Mouse (Mus musculus): ENCODE results near the gene Mrfap1.

Gene Mrfap1

GRCm38 (mm10) chr5:36786052-36786451 is 10.5 kb downstream of the Mrfap1 start:
- no peak for DNase-seq (ENCODE audit: low read depth, low spot score)

GRCm38 (mm10) chr5:36779512-36779911 is 17.1 kb downstream of the Mrfap1 start:
- no peak for DNase-seq (ENCODE audit: low read depth, low spot score)

- no peak for DNase-seq (ENCODE audit: low read depth, low spot score)
Observed at GRCm38 (mm10) chr5:36778901-36779300, 17.7 kb downstream of the Mrfap1 start.

GRCm38 (mm10) chr5:36777186-36777585 is 19.4 kb downstream of the Mrfap1 start:
- no peak for DNase-seq (ENCODE audit: low read depth, low spot score)

- no peak for DNase-seq (ENCODE audit: low read depth, low spot score)
Observed at GRCm38 (mm10) chr5:36776021-36776575, 20.5 kb downstream of the Mrfap1 start.

GRCm38 (mm10) chr5:36775317-36775716 is 21.3 kb downstream of the Mrfap1 start:
- no peak for DNase-seq (ENCODE audit: low read depth, low spot score)

GRCm38 (mm10) chr5:36772586-36772985 is 24.0 kb downstream of the Mrfap1 start:
- DNase-seq (ENCODE audit: low read depth, low spot score), result no peak

- DNase-seq (ENCODE audit: low read depth, low spot score), result no peak
Observed at GRCm38 (mm10) chr5:36769603-36770002, 27.0 kb downstream of the Mrfap1 start.

GRCm38 (mm10) chr5:36766958-36767703 is 29.4 kb downstream of the Mrfap1 start:
- DNase-seq (ENCODE audit: low read depth, low spot score), result peak; percentile 27

GRCm38 (mm10) chr5:36759848-36760247 is 36.7 kb downstream of the Mrfap1 start:
- DNase-seq (ENCODE audit: low read depth, low spot score), result no peak

- DNase-seq (ENCODE audit: low read depth, low spot score), result no peak
Observed at GRCm38 (mm10) chr5:36757033-36757432, 39.5 kb downstream of the Mrfap1 start.

- no peak for DNase-seq (ENCODE audit: low read depth, low spot score)
Observed at GRCm38 (mm10) chr5:36750119-36751078, 46.2 kb downstream of the Mrfap1 start.

GRCm38 (mm10) chr5:36748536-36749061 is 48.0 kb downstream of the Mrfap1 start, which contains the start of gene Bloc1s4:
Gene Bloc1s4 (minus strand): TSS chr5:36748650.
- DNase-seq (ENCODE audit: low read depth, low spot score), result peak; percentile 88

GRCm38 (mm10) chr5:36747794-36748535 is 48.6 kb downstream of the Mrfap1 start:
- no peak for DNase-seq (ENCODE audit: low read depth, low spot score)

GRCm38 (mm10) chr5:36747071-36747470 is 49.5 kb downstream of the Mrfap1 start:
- DNase-seq (ENCODE audit: low read depth, low spot score), result no peak
